Mouse (Mus musculus): ENCODE results near the gene Nop9. TPM values are rescaled to one million over a fixed set of nuclear protein-coding genes. Genes with fewer than 3 reads are reported as not detected.
"Not testable (repeated sequence)": the region's sequence is repeated elsewhere in the genome, so short reads cannot be mapped to it uniquely, and the experiment has no call there.

Gene Nop9
- polyA plus RNA-seq, 1 experiment from 2014 or later, result 44.1 TPM

DNA sequence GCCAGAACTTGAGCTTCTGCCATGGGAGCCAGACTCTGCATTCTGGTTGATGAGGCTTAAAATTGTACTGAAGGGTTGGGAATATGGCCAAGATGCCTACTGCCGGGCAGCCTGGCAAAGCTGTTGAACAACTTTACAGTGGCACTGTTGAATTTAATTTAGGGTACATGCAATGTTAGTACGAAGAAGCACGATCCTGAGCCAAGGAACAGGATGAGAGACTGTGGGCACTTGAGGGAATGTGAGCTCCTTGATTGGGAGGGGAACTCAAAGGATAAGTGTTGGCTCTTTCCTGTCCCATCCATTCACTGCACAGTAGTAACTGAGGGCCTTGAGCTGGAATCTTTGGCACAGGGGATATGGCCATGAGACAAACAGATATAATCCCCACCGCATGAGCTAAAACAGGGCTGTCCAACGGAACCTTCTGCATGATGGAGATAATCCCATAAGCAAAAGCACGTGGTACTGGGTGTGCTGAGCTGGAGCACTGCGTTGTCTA, 14.9 kb upstream of the Nop9 start:
- Histone ChIP-seq H3K4me2 (replicated peaks) (no peak overlapping the region), H3K4me1 (no peaks in the 10 kb centered on the region), H3K4me3 (no peak overlapping the region), H3K36me3 (no peaks in the 10 kb centered on the region), H3K9me3 (no peaks in the 10 kb centered on the region), H3K27ac (replicated peaks) (no peak overlapping the region), H3K9ac (replicated peaks) (no peak overlapping the region), H3K27me3 (no peaks in the 10 kb centered on the region; the same call in 1 of the 2 replicates)
- 81% methylated on average over 7 of the region's 7 CpGs for WGBS
- ATAC-seq (ENCODE audit: low FRiP score, low read depth), result no peak

DNA sequence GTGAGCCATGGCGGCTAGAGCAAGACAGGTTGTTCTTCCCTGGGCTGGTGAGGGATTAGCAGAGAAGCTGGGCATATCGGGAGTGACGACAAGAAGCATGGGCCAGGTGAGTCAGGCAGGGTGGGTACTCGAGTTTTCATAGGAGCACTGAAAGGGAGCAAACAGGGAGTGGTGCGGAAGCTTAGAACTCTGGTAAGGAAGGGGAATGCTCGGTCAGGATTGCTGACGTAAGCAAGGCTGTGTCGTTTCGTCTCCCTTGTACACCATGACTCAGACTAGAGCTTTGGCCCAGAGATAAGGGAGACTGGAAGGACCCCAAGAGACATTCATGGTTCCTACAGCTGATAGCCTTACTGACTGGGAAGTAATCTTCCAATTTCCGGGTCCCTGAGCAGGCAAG, 11.6 kb upstream of the Nop9 start:
- 74% methylated on average over 10 of the region's 10 CpGs for WGBS

DNA sequence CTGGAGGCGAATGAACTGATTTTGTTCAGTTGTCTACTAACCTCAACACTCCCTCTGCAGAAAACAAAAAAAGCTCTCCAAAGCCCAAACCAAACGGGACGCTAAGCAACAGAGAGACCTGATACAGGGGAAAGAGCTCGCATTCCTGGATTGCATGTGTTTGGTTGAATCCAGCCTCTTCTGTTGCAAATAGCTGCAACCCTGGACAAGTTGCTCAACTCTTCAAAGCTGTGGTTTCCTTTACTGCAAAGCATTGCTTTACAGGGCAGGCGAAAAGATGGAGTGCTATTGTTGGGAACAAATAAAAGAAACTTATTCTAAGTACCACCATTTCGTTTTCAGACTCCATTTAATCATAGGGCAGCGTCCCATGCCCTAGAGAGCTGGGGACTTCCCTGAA, 10.6 kb upstream of the Nop9 start:
- 75% methylated on average over 7 of the region's 7 CpGs for WGBS
- ATAC-seq (ENCODE audit: low FRiP score, low read depth), result no peak
- H3K4me1 ChIP-seq, result no peaks in the 10 kb centered on the region
- no peak overlapping the region for H3K4me2 ChIP-seq (replicated peaks)
- H3K9me3 ChIP-seq, result no peaks in the 10 kb centered on the region
- H3K4me3 ChIP-seq, result no peak overlapping the region
- H3K27me3 ChIP-seq, result no peaks in the 10 kb centered on the region
- H3K9ac ChIP-seq (replicated peaks), result no peak overlapping the region
- H3K27ac ChIP-seq (replicated peaks), result no peak overlapping the region
- H3K36me3 ChIP-seq, result peaks cover 19% of the 10 kb centered on the region

More for the DNA sequence above, 11.6 kb upstream of the Nop9 start:
- Histone ChIP-seq H3K4me3 (no peak overlapping the region), H3K9me3 (no peaks in the 10 kb centered on the region), H3K27me3 (no peaks in the 10 kb centered on the region), H3K27ac (replicated peaks) (no peak overlapping the region), H3K4me1 (no peaks in the 10 kb centered on the region), H3K9ac (replicated peaks) (no peak overlapping the region), H3K4me2 (replicated peaks) (no peak overlapping the region), H3K36me3 (peaks cover 10% of the 10 kb centered on the region)
- ATAC-seq (ENCODE audit: low FRiP score, low read depth), result no peak

DNA sequence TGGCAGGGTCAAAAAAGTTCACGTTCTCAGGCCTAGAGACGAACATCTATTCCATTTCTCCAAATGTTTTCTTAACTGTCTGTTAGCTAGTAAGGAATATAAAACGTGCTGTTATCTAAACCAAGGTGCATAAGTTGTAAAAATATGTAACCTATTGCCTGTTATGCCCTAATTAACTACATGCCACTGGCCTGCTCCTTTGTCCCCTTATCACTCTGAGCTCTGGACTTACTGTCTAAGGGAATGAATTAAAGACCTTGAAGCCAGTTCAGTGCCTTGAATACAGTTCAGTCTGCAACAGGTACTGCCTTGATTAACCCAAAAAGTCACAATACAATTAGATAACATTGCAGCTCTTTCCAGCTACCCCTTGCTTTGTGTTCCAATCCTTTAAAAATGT, 10.2 kb upstream of the Nop9 start:
- no peaks in the 10 kb centered on the region for H3K27me3 ChIP-seq
- no peaks in the 10 kb centered on the region for H3K4me1 ChIP-seq
- WGBS, result 77% methylated on average over 3 of the region's 3 CpGs
- no peak overlapping the region for H3K4me2 ChIP-seq (replicated peaks)
- H3K27ac ChIP-seq (replicated peaks), result no peak overlapping the region
- H3K9ac ChIP-seq (replicated peaks), result no peak overlapping the region
- no peak overlapping the region for H3K4me3 ChIP-seq
- H3K36me3 ChIP-seq, result peaks cover 24% of the 10 kb centered on the region
- no peak for ATAC-seq (ENCODE audit: low FRiP score, low read depth)
- H3K9me3 ChIP-seq, result no peaks in the 10 kb centered on the region

DNA sequence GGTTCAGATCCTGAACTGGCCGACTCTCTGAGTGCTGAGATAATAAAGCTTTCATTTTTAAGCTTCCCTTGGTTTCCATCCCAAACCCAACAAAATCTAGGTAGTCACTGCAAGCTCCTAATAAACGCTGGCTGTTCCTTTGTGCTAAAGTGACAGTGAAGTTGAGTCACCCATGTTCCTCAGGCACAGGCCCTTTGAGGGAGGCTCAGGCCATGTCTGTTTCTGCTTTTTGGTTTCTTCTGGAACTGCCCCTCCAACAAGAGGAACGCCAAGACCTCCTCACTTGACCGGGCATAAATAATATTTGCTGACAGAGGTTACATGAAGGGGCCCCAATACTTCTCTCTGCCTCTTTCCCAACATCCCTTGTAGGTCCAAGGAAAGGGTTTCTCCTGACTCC, 9.7 kb upstream of the Nop9 start:
- Histone ChIP-seq H3K4me3 (no peak overlapping the region), H3K4me2 (replicated peaks) (no peak overlapping the region), H3K27ac (replicated peaks) (no peak overlapping the region)

DNA sequence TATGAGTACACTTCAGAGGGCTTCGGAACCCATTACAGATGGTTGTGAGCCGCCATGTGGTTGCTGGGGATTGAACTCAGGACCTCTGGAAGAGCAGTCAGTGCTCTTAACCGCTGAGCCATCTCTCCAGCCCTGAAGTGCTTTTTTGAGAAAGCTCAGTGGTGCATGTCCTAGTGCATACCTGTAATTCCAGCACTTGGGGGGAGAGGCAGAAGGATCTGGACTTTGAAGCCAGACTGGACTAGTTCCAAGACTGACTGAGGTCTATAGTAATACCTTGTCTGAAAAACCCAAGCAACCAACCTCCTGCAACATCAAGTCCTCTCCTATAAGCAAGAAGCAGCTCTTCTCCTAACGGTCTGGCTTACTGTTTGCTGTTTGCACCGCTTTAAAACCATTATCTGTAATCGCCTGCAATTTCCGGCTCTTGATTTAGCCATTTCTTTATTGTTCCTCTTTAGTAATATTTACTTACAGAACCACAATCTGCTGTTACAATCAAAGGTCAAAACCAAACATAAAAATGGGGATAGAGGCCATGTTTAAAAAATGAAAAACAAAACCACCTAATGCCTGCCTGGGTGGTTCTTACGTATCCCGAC, 8.3 kb upstream of the Nop9 start:
- Histone ChIP-seq H3K36me3 (peaks cover 31% of the 10 kb centered on the region), H3K27me3 (no peaks in the 10 kb centered on the region), H3K9ac (replicated peaks) (no peak overlapping the region), H3K4me2 (replicated peaks) (no peak overlapping the region), H3K9me3 (no peaks in the 10 kb centered on the region), H3K27ac (replicated peaks) (no peak overlapping the region), H3K4me1 (no peaks in the 10 kb centered on the region), H3K4me3 (no peak overlapping the region)
- no peak for ATAC-seq (ENCODE audit: low FRiP score, low read depth)
- WGBS, result 88% methylated on average over 9 of the region's 9 CpGs

More for the DNA sequence above, 9.7 kb upstream of the Nop9 start:
- H3K9me3 ChIP-seq, result no peaks in the 10 kb centered on the region
- no peaks in the 10 kb centered on the region for H3K27me3 ChIP-seq
- 82% methylated on average over 4 of the region's 4 CpGs for WGBS
- no peak overlapping the region for H3K9ac ChIP-seq (replicated peaks)
- H3K4me1 ChIP-seq, result no peaks in the 10 kb centered on the region
- ATAC-seq (ENCODE audit: low FRiP score, low read depth), result no peak
- peaks cover 28% of the 10 kb centered on the region for H3K36me3 ChIP-seq

DNA sequence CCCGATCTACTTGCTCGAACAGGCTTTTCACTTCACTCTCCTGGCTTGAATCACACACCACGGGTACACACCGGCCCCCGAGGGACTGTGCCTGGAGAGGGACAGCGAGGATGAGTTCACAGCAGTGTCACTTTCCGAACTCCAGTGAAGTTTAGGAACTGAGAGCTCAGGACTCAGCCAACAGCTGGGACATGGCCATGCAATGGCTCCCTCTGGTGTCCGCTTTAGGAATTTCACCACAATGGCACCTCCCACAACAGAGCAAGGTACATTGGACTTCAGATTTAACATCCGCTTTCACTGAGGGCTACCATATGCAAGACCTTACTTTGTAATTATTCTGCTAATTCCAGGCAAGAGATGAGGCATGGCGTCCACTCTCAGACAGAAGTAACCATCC, 1.8 kb upstream of the Nop9 start:
- H3K4me2 ChIP-seq (replicated peaks), result 0 out of 2 replicates have a peak overlapping the region, but pooled peaks have one; percentile 7
- no peak overlapping the region for H3K4me3 ChIP-seq
- peaks cover 29% of the 10 kb centered on the region for H3K36me3 ChIP-seq
- no peak overlapping the region for H3K27ac ChIP-seq (replicated peaks)
- WGBS, result 26% methylated on average over 10 of the region's 10 CpGs
- no peaks in the 10 kb centered on the region for H3K27me3 ChIP-seq
- H3K4me1 ChIP-seq, result peaks cover 29% of the 10 kb centered on the region
- H3K9ac ChIP-seq (replicated peaks), result no peak overlapping the region
- no peaks in the 10 kb centered on the region for H3K9me3 ChIP-seq
- peak; percentile 61 for ATAC-seq (ENCODE audit: low FRiP score, low read depth)

DNA sequence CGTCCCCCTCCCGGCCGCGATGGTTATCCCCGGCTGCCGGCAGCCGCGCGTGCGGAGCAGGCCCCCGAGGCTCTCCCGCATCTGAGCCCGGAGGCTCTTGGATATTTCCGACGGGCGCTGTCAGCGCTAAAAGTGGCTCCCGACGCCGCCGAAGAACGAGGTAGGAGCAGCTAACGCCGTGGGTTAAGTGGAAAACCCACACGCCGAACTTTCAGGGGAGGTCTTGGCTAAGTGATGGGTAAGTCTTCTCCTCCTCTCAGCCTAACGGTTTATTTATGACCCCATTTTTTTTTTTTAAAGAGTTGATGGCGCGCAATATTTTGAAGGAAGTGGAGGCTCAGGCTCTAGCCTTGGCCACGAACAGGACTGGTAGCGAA, 356 bp downstream of the Nop9 start:
- peak overlapping the region; percentile 92 for H3K4me3 ChIP-seq
- peaks cover 29% of the 10 kb centered on the region for H3K4me1 ChIP-seq
- H3K27me3 ChIP-seq, result no peaks in the 10 kb centered on the region
- no peaks in the 10 kb centered on the region for H3K9me3 ChIP-seq
- H3K36me3 ChIP-seq, result peaks cover 28% of the 10 kb centered on the region
- peak overlapping the region; percentile 96 for H3K4me2 ChIP-seq (replicated peaks)
- no peak overlapping the region for H3K27ac ChIP-seq (replicated peaks)
- peak overlapping the region; percentile 83 for H3K9ac ChIP-seq (replicated peaks)
- ATAC-seq (ENCODE audit: low FRiP score, low read depth), result no peak; the same call in 1 of the 2 replicates
- WGBS, result under 1% methylated on average over 31 of the region's 31 CpGs

DNA sequence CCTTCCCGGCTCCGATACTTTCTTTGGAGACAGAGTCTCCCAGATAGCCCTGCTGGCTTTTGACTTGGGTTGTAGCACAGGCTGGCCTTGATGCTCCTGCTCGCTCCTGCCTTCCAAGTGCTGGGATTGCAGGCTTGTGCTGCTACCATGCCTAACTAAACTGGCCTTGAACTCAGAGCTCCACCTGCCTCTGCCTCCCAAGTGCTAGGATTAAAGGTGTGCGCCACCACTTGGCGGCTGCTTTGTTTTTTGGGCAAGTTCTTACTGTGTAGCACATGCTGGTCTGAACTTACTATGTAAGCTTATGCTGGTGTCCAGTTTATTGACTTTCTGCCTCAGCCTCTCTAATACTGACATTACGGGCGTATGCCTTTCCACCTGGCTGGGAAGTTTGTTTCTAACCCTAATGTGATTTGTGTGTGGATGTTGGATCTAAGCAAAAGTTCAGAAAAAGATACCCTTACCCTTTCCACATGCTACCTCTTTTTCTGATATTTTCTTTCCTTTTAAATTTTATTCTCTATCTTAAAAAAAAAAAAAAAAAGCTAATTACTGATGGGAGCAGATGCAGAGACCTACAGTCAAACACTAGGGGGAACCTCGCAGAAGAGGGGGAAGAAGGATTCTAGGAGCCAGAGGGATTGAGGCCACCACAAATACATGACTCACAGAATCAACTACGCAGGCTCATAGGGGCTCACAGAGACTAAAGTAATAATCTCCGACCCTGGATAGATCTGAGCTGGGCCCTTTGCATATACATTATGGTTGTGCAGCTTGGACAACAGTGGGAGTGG, 1.8 kb downstream of the Nop9 start:
- Histone ChIP-seq H3K27ac (replicated peaks) (no peak overlapping the region), H3K4me1 (peaks cover 29% of the 10 kb centered on the region), H3K4me2 (replicated peaks) (peak overlapping the region; percentile 96; the same call in 1 of the 2 replicates), H3K27me3 (no peaks in the 10 kb centered on the region), H3K9me3 (no peaks in the 10 kb centered on the region), H3K9ac (replicated peaks) (no peak overlapping the region), H3K4me3 (peak overlapping the region; percentile 92; the same call in 1 of the 2 replicates), H3K36me3 (peaks cover 39% of the 10 kb centered on the region)
- no peak for ATAC-seq (ENCODE audit: low FRiP score, low read depth)
- 93% methylated on average over 10 of the region's 10 CpGs for WGBS

DNA sequence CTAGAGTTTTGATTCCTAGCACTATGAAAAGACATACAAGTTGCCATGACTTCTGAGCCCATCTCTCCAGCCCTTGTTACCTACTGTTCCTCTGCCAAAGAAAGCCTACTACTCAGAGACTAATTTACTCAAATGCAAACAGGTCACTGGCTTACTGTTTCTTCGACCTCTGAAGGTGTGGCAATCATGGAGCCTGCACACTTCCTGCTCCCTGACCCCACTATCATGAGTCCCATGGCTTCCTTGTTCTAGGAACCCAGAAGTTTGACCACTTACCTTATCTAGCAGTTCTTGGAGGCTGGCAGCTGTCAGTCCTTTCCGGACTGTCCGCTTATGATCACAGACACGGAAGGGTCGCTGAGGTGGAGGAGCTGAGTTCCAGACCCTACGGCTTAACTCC, 12.1 kb downstream of the Nop9 start:
- Histone ChIP-seq H3K4me2 (replicated peaks) (no peak overlapping the region), H3K27ac (replicated peaks) (no peak overlapping the region), H3K4me3 (no peak overlapping the region), H3K4me1 (peaks cover 10% of the 10 kb centered on the region), H3K36me3 (peaks cover 37% of the 10 kb centered on the region), H3K9me3 (no peaks in the 10 kb centered on the region), H3K9ac (replicated peaks) (no peak overlapping the region), H3K27me3 (peaks cover 24% of the 10 kb centered on the region)
- no peak for ATAC-seq (ENCODE audit: low FRiP score, low read depth)
- 89% methylated on average over 6 of the region's 6 CpGs for WGBS

DNA sequence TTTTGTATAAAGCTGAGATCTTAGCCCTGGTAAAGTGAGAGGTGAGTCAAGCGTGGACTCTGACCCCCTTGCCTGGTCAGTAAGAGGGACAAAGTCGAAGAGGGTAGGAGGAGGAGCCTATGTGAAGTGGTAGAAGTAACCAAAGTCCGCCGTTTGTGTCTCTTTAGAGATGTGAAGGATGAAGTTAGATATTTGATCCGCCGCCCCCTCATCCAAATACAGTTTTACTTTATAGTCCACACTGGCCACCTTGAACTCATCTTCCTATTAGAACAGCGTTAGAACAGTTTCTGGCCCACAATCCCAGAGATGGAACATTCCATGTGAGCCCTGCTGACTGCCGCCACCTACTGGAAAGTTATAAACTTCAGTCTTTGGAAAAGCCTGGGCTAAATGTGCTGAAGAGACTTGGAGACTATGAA, 12.9 kb downstream of the Nop9 start, which contains the start of gene Cideb:
Cideb (minus strand) TSS at position 96 of the 422 bp plus-strand sequence.
- no peak within 1 kb of the TSS for H3K9ac ChIP-seq (replicated peaks)
- no peak within 1 kb of the TSS for H3K4me3 ChIP-seq
- 18% methylated on average over 8 of the region's 8 CpGs for WGBS
- no peak within 1 kb of the TSS for H3K27ac ChIP-seq (replicated peaks)
- H3K9me3 ChIP-seq, result no peaks in the 10 kb centered on the region
- no peak for ATAC-seq (ENCODE audit: low FRiP score, low read depth)
- H3K4me1 ChIP-seq, result peaks cover 14% of the 10 kb centered on the region
- peaks cover 29% of the 10 kb centered on the region for H3K36me3 ChIP-seq
- no peak within 1 kb of the TSS for H3K4me2 ChIP-seq (replicated peaks)
- H3K27me3 ChIP-seq, result peaks cover 32% of the 10 kb centered on the region

DNA sequence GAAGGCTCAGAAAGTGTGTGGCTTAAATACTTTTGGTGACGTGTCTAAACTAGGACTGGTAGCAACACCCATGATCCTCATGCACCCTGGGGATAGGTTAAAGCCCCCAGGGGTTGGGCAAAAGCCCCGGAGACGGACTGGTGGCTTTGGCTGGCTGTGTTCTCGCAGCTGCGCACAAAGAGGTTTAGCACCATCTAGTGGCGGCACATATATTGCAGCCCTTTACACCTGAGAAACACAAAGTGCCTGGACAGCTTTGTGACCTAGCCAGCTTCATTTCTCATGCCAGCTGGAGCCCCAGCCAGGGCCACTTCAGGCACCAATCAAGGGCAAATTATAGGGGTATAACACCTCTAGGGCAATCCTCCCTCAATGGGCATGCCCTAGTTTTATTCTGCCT, 14.7 kb downstream of the Nop9 start:
- H3K27ac ChIP-seq (replicated peaks); H3K9me3 ChIP-seq; H3K9ac ChIP-seq (replicated peaks); H3K4me3 ChIP-seq: not testable (repeated sequence)
- WGBS, result 0% methylated on average over 6 of the region's 6 CpGs
- H3K27me3 ChIP-seq, result peaks cover 48% of the 10 kb centered on the region
- peaks cover 11% of the 10 kb centered on the region for H3K36me3 ChIP-seq
- ATAC-seq (ENCODE audit: low FRiP score, low read depth), result peak; percentile 28
- H3K4me1 ChIP-seq, result peaks cover 14% of the 10 kb centered on the region
- peak overlapping the region; percentile 34 for H3K4me2 ChIP-seq (replicated peaks)
